Mouse (Mus musculus): ENCODE results near the gene Hbq1a. TPM values are rescaled to one million over a fixed set of nuclear protein-coding genes. Genes with fewer than 3 reads are reported as not detected.
"Not testable (repeated sequence)": the region's sequence is repeated elsewhere in the genome, so short reads cannot be mapped to it uniquely, and the experiment has no call there.

The Hbq1a gene
- polyA plus RNA-seq, 1 experiment from 2014 or later = 0.73 TPM

GRCm38 (mm10) chr11:32268952-32269351 is 30.9 kb upstream of the Hbq1a start:
- no peak overlapping the region for H3K27ac ChIP-seq
- no peak overlapping the region for H3K4me3 ChIP-seq (replicated peaks)
- no peaks in the 10 kb centered on the region for H3K36me3 ChIP-seq (replicated peaks)
- peaks cover 14% of the 10 kb centered on the region for H3K4me1 ChIP-seq
- no peak for ATAC-seq (ENCODE audit: low FRiP score)
- 78% methylated on average over 5 of the region's 5 CpGs for WGBS
- no peak overlapping the region for H3K4me2 ChIP-seq
- no peaks in the 10 kb centered on the region for H3K9me3 ChIP-seq
- peaks cover 19% of the 10 kb centered on the region for H3K27me3 ChIP-seq
- no peak overlapping the region for H3K9ac ChIP-seq

GRCm38 (mm10) chr11:32271178-32271577 is 28.7 kb upstream of the Hbq1a start:
- no peak for ATAC-seq (ENCODE audit: low FRiP score)
- Histone ChIP-seq H3K4me2 (no peak overlapping the region), H3K4me1 (peaks cover 11% of the 10 kb centered on the region), H3K36me3 (replicated peaks) (no peaks in the 10 kb centered on the region), H3K9me3 (no peaks in the 10 kb centered on the region), H3K27ac (no peak overlapping the region), H3K9ac (no peak overlapping the region), H3K27me3 (peaks cover 19% of the 10 kb centered on the region), H3K4me3 (replicated peaks) (no peak overlapping the region)
- 59% methylated on average over 4 of the region's 4 CpGs for WGBS

- Histone ChIP-seq H3K4me3 (replicated peaks) (no peak within 1 kb of the TSS), H3K36me3 (replicated peaks) (no peaks in the 10 kb centered on the region), H3K27me3 (peaks cover 14% of the 10 kb centered on the region), H3K4me2 (no peak within 1 kb of the TSS), H3K9ac (no peak within 1 kb of the TSS), H3K27ac (no peak within 1 kb of the TSS), H3K9me3 (no peaks in the 10 kb centered on the region), H3K4me1 (no peaks in the 10 kb centered on the region)
- WGBS = 77% methylated on average over 3 of the region's 3 CpGs
- no peak for ATAC-seq (ENCODE audit: low FRiP score)
Measured at GRCm38 (mm10) chr11:32276347-32276746, 23.5 kb upstream of the Hbq1a start, which contains the start of gene Hba-x. TSS of gene Hba-x (plus strand) at chr11:32276400.

GRCm38 (mm10) chr11:32277736-32278457 is 22.0 kb upstream of the Hbq1a start:
- Histone ChIP-seq H3K27me3 (peaks cover 10% of the 10 kb centered on the region; the same call in 1 of the 2 replicates), H3K9me3 (no peaks in the 10 kb centered on the region), H3K9ac (no peak overlapping the region), H3K36me3 (replicated peaks) (no peaks in the 10 kb centered on the region), H3K4me3 (replicated peaks) (no peak overlapping the region), H3K4me1 (no peaks in the 10 kb centered on the region), H3K27ac (no peak overlapping the region), H3K4me2 (no peak overlapping the region)
- no peak for ATAC-seq (ENCODE audit: low FRiP score)
- 80% methylated on average over 21 of the region's 21 CpGs for WGBS

- H3K27ac ChIP-seq = no peak overlapping the region
Measured at GRCm38 (mm10) chr11:32278458-32278957, 21.4 kb upstream of the Hbq1a start.

GRCm38 (mm10) chr11:32280646-32281045 is 19.2 kb upstream of the Hbq1a start:
- H3K27ac ChIP-seq = no peak overlapping the region
- 78% methylated on average over 2 of the region's 2 CpGs for WGBS
- H3K36me3 ChIP-seq (replicated peaks) = no peaks in the 10 kb centered on the region
- peaks cover 10% of the 10 kb centered on the region; the same call in 1 of the 2 replicates for H3K27me3 ChIP-seq
- no peak for ATAC-seq (ENCODE audit: low FRiP score)
- no peaks in the 10 kb centered on the region for H3K4me1 ChIP-seq
- no peaks in the 10 kb centered on the region for H3K9me3 ChIP-seq
- H3K4me3 ChIP-seq (replicated peaks) = no peak overlapping the region
- H3K9ac ChIP-seq = no peak overlapping the region
- no peak overlapping the region for H3K4me2 ChIP-seq

More at GRCm38 (mm10) chr11:32278458-32278957, 21.4 kb upstream of the Hbq1a start:
- H3K36me3 ChIP-seq (replicated peaks) = no peaks in the 10 kb centered on the region
- H3K4me1 ChIP-seq = no peaks in the 10 kb centered on the region
- peaks cover 10% of the 10 kb centered on the region; the same call in 1 of the 2 replicates for H3K27me3 ChIP-seq
- 89% methylated on average over 12 of the region's 12 CpGs for WGBS
- no peak overlapping the region for H3K4me3 ChIP-seq (replicated peaks)
- no peak overlapping the region for H3K9ac ChIP-seq
- H3K9me3 ChIP-seq = no peaks in the 10 kb centered on the region
- no peak overlapping the region for H3K4me2 ChIP-seq
- no peak for ATAC-seq (ENCODE audit: low FRiP score)

GRCm38 (mm10) chr11:32281416-32282144 is 18.3 kb upstream of the Hbq1a start:
- H3K9me3 ChIP-seq = no peaks in the 10 kb centered on the region
- H3K9ac ChIP-seq = no peak overlapping the region
- no peaks in the 10 kb centered on the region for H3K36me3 ChIP-seq (replicated peaks)
- no peak overlapping the region for H3K27ac ChIP-seq
- no peak overlapping the region for H3K4me2 ChIP-seq
- peaks cover 8% of the 10 kb centered on the region; the same call in 1 of the 2 replicates for H3K27me3 ChIP-seq
- ATAC-seq (ENCODE audit: low FRiP score) = no peak
- no peak overlapping the region for H3K4me3 ChIP-seq (replicated peaks)
- 86% methylated on average over 1 of the region's 1 CpGs for WGBS
- no peaks in the 10 kb centered on the region for H3K4me1 ChIP-seq

GRCm38 (mm10) chr11:32283091-32283777 is 16.6 kb upstream of the Hbq1a start, which contains the start of gene Hba-a1:
TSS of gene Hba-a1 (plus strand) at chr11:32283511.
- not testable (repeated sequence) for H3K4me1 ChIP-seq; ATAC-seq (ENCODE audit: low FRiP score); H3K36me3 ChIP-seq (replicated peaks); H3K9ac ChIP-seq; H3K9me3 ChIP-seq; H3K27ac ChIP-seq; H3K4me3 ChIP-seq (replicated peaks); H3K4me2 ChIP-seq; H3K27me3 ChIP-seq
- 75% methylated on average over 1 of the region's 5 CpGs for WGBS

- not testable (repeated sequence) for H3K9ac ChIP-seq; H3K27ac ChIP-seq; ATAC-seq (ENCODE audit: low FRiP score); H3K36me3 ChIP-seq (replicated peaks); H3K9me3 ChIP-seq; H3K4me2 ChIP-seq; H3K4me3 ChIP-seq (replicated peaks); H3K4me1 ChIP-seq
- H3K27me3 ChIP-seq = peaks cover 12% of the 10 kb centered on the region
- 67% methylated on average over 2 of the region's 2 CpGs for WGBS
Measured at GRCm38 (mm10) chr11:32284582-32284981, 15.3 kb upstream of the Hbq1a start.

- Histone ChIP-seq H3K36me3 (replicated peaks) (no peaks in the 10 kb centered on the region), H3K9ac (no peak overlapping the region), H3K4me3 (replicated peaks) (no peak overlapping the region), H3K4me2 (no peak overlapping the region), H3K4me1 (no peaks in the 10 kb centered on the region), H3K9me3 (no peaks in the 10 kb centered on the region), H3K27me3 (peaks cover 12% of the 10 kb centered on the region), H3K27ac (no peak overlapping the region)
- 86% methylated on average over 7 of the region's 7 CpGs for WGBS
- ATAC-seq (ENCODE audit: low FRiP score) = no peak
Measured at GRCm38 (mm10) chr11:32285031-32285775, 14.7 kb upstream of the Hbq1a start.

GRCm38 (mm10) chr11:32285887-32286286 is 14.0 kb upstream of the Hbq1a start:
- H3K9ac ChIP-seq; ATAC-seq (ENCODE audit: low FRiP score): not testable (repeated sequence)

More at GRCm38 (mm10) chr11:32285887-32286286, 14.0 kb upstream of the Hbq1a start:
- H3K36me3 ChIP-seq (replicated peaks); H3K9me3 ChIP-seq; H3K27ac ChIP-seq; H3K4me1 ChIP-seq; H3K4me2 ChIP-seq; H3K4me3 ChIP-seq (replicated peaks): not testable (repeated sequence)
- peaks cover 12% of the 10 kb centered on the region for H3K27me3 ChIP-seq

Measured in forebrain, embryonic 12.5 days (tissue).